8 mouse cellular contexts compared by ENCODE assay signal in genomic region chr16:17474091-17474490, GRCm38 (mm10). TPM values are rescaled to one million over a fixed set of nuclear protein-coding genes. Genes with fewer than 3 reads are reported as not detected.
A peak's percentile ranks its signal among the peaks of the same experiment; 100 is the strongest.
DNase-seq lines count a peak whose midpoint lies in the region; TF ChIP-seq lines count a peak whose summit lies in the region.

No protein-coding gene starts in this region.

- intact Hi-C loops in gastrocnemius, adult 2 months (cut with DNase I): loop anchor here (5.0 kb wide), 1 partner anchor 58 kb away; the partner anchor contains the start of gene Thap7

- H3K4me3 ChIP-seq in gastrocnemius, adult 2 months: no peak overlapping the region
- H3K4me3 ChIP-seq in spleen, adult 2 months (ENCODE audit: extremely low read depth, insufficient read depth, insufficient read length): no peak overlapping the region

- H3K27me3 ChIP-seq in spleen, adult 2 months (ENCODE audit: control insufficient read depth, insufficient read depth, low read length): no peaks in the 10 kb centered on the region

- DNase-seq in gastrocnemius, adult 2 months: no peak
- DNase-seq in gastrocnemius, postnatal 25 days: no peak
- DNase-seq in spleen, adult 2 months (ENCODE audit: low read depth in 1 of 2, low spot score in 2 of 2): peak in 1 of 2 experiments; percentile 11
- no peak for DNase-seq in spleen, postnatal 14 days (ENCODE audit: low spot score in 2 of 2)
- DNase-seq in cerebellum, postnatal 36 days: peak; percentile 57 to 60
- peak; percentile 30 to 38 for DNase-seq in lung, adult 18-20 months
- peak; percentile 57 for DNase-seq in thymus, postnatal 4 days
- DNase-seq in urinary bladder, adult 18-20 months (ENCODE audit: low spot score in 2 of 2): no peak

- H3K4me1 ChIP-seq in spleen, adult 2 months (ENCODE audit: control insufficient read depth, insufficient read depth, insufficient read length): no peaks in the 10 kb centered on the region; the same call in 1 of the 2 replicates

- peaks cover 8% of the 10 kb centered on the region for H3K36me3 ChIP-seq in spleen, adult 2 months (ENCODE audit: control insufficient read depth, insufficient read depth, low read length)

- H3K27ac ChIP-seq in gastrocnemius, adult 2 months: no peak overlapping the region; the same call in 1 of the 2 replicates
- H3K27ac ChIP-seq in spleen, adult 2 months (ENCODE audit: insufficient read depth, low read length): no peak overlapping the region

- TF ChIP-seq POLR2A in spleen, adult 2 months (IDR thresholded peaks at IDR 0.05; ENCODE audit: low read depth, low read length): no peak

- TF ChIP-seq CTCF in gastrocnemius, adult 2 months (IDR thresholded peaks at IDR 0.05): peak; percentile 77
- TF ChIP-seq CTCF in spleen, adult 2 months (IDR thresholded peaks at IDR 0.05; ENCODE audit: extremely low read depth, insufficient read depth, insufficient read length, insufficient replicate concordance): peak; percentile 47; the same call in 1 of the 2 replicates

RNA-seq across cellular contexts. Expression of gene Aifm3, which starts 15.3 kb away (rescaled TPM):
- under 1 TPM in 1 of 2 experiments, not detected in 1; 0.08 TPM for total RNA-seq in gastrocnemius, adult 2 months (2021)
- total RNA-seq in gastrocnemius, postnatal 25 days (2021): under 1 TPM; 0.18 to 0.35 TPM
- polyA plus RNA-seq in spleen, adult 2 months (2012; rRNA removed): 0.23 TPM in 2 replicates

RNA-seq across cellular contexts. Expression of gene Crkl, which starts 22.3 kb away (rescaled TPM):
- total RNA-seq in gastrocnemius, adult 2 months (2021): 10 to 100 TPM; 21.6 to 28.3 TPM
- 10 to 100 TPM; 19.2 to 21.6 TPM for total RNA-seq in gastrocnemius, postnatal 25 days (2021)
- polyA plus RNA-seq in spleen, adult 2 months (2012; rRNA removed): 50.5 and 67.7 TPM in 2 replicates

RNA-seq across cellular contexts. Expression of gene Lztr1, which starts 34.4 kb away (rescaled TPM):
- 10 to 100 TPM; 25.2 to 25.9 TPM for total RNA-seq in gastrocnemius, adult 2 months (2021)
- 10 to 100 TPM; 19.2 to 23.6 TPM for total RNA-seq in gastrocnemius, postnatal 25 days (2021)
- 110 and 149 TPM in 2 replicates for polyA plus RNA-seq in spleen, adult 2 months (2012; rRNA removed)

RNA-seq across cellular contexts. Expression of gene Thap7, which starts 56.8 kb away (rescaled TPM):
- 10 to 100 TPM; 15.8 to 16.0 TPM for total RNA-seq in gastrocnemius, adult 2 months (2021)
- 10 to 100 TPM; 12.8 to 14.5 TPM for total RNA-seq in gastrocnemius, postnatal 25 days (2021)
- polyA plus RNA-seq in spleen, adult 2 months (2012; rRNA removed): 56.2 and 81.6 TPM in 2 replicates

Comparison
In these comparisons a context has a peak if more than half of its experiments do, and no peak if none do; other contexts are left out.
1. DNase-seq: peak in cerebellum, postnatal 36 days (2 of 2), lung, adult 18-20 months (2 of 2) and thymus, postnatal 4 days (single experiment); none in gastrocnemius, adult 2 months (single experiment), gastrocnemius, postnatal 25 days (single experiment), spleen, postnatal 14 days (0 of 2) and urinary bladder, adult 18-20 months (0 of 2).